Mouse (Mus musculus) cortical plate, adult 2 months (tissue): ENCODE results near the gene Grm5.

Experiments
- CTCF ChIP-seq: fragments of 200-500 bp; IDR thresholded peaks from 2 replicates; pipeline ENCODE4 v1.5.1; 2011; ENCODE audit warnings: mild to moderate bottlenecking, control low read depth, low read length; ENCODE audit not compliant: insufficient read depth; ENCODE audit errors: extremely low read depth
- POLR2A ChIP-seq: fragments of 200-500 bp; IDR thresholded peaks from 2 replicates; pipeline ENCODE4 v1.6.1; 2011; ENCODE audit warnings: mild to moderate bottlenecking, low read length, control low read depth; ENCODE audit not compliant: insufficient read depth; ENCODE audit errors: extremely low read depth

- no peak for TF ChIP-seq CTCF
- no peak for TF ChIP-seq POLR2A
These were observed 546.5 kb downstream of the Grm5 start for GRCm38 (mm10) chr7:88130488-88130849.
